Mouse (Mus musculus): Measurements from ENCODE around the gene Cmtr1. TPM values are rescaled to one million over a fixed set of nuclear protein-coding genes. Genes with fewer than 3 reads are reported as not detected.

Cmtr1 gene
- polyA plus RNA-seq, 1 experiment: 23.6 TPM

DNA sequence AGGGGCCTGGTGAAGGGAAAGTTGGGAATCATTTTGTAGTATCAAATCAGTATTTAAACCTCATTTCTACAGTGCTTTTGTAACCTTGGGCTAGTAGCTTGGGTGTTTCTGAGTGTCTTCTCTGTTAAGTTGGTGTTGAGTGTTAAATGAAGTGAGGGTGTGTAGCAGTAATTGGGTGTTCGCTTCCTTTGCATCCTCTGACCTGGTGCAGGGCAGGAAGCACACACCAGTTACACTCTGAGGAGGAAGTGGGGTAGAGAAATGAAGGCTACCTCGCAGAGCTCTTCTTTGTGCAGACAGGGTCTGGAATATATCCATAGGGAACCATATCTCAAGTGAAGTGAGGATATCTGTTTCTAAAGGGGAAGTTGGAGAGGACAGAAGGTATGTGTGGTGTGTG, 20.5 kb downstream of the Cmtr1 start:
- Histone ChIP-seq H3K27me3 (replicated peaks; ENCODE audit: control insufficient read depth, insufficient read depth, low read length) (no peaks in the 10 kb centered on the region), H3K27ac (ENCODE audit: insufficient read depth, low read depth, low read length) (no peak overlapping the region), H3K36me3 (ENCODE audit: control insufficient read depth, insufficient read depth, low read length) (peaks cover 4% of the 10 kb centered on the region), H3K4me1 (ENCODE audit: control insufficient read depth, insufficient read depth, low read length) (no peaks in the 10 kb centered on the region), H3K4me3 (ENCODE audit: insufficient read depth, low read depth, low read length) (no peak overlapping the region)
- DNase-seq: no peak
- WGBS: 81% methylated on average over 2 of the region's 2 CpGs
- TF ChIP-seq POLR2A (IDR thresholded peaks at IDR 0.05; ENCODE audit: low read depth, low read length): no peak
- no peak for TF ChIP-seq CTCF (conservative IDR thresholded peaks at IDR 0.05; ENCODE audit: insufficient read depth, insufficient read length, low read depth, low read length)

DNA sequence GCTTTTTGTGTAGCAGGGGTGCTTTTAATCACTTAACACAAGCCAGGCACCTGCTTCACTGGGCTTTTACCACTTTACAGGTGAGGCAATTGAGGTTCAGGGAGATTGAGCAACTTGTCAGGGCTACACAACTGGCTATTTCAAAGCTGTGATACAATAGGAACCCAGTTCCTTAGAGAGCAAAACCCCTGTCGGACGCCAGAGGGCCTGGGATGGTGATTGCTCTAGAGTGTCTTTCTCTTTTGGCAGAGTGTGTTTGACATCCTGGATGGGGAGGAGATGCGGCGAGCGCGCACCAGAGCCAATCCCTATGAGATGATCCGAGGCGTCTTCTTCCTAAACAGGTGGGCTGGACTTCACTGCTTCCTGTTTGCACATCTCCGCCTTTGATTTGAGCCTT, 21.3 kb downstream of the Cmtr1 start:
- Histone ChIP-seq H3K27me3 (replicated peaks; ENCODE audit: control insufficient read depth, insufficient read depth, low read length) (no peaks in the 10 kb centered on the region), H3K27ac (ENCODE audit: insufficient read depth, low read depth, low read length) (no peak overlapping the region), H3K4me3 (ENCODE audit: insufficient read depth, low read depth, low read length) (no peak overlapping the region), H3K4me1 (ENCODE audit: control insufficient read depth, insufficient read depth, low read length) (no peaks in the 10 kb centered on the region; the same call in 1 of the 2 replicates), H3K36me3 (ENCODE audit: control insufficient read depth, insufficient read depth, low read length) (peaks cover 7% of the 10 kb centered on the region)
- no peak for DNase-seq
- no peak for TF ChIP-seq CTCF (conservative IDR thresholded peaks at IDR 0.05; ENCODE audit: insufficient read depth, insufficient read length, low read depth, low read length)
- TF ChIP-seq POLR2A (IDR thresholded peaks at IDR 0.05; ENCODE audit: low read depth, low read length): no peak
- 98% methylated on average over 9 of the region's 9 CpGs for WGBS

DNA sequence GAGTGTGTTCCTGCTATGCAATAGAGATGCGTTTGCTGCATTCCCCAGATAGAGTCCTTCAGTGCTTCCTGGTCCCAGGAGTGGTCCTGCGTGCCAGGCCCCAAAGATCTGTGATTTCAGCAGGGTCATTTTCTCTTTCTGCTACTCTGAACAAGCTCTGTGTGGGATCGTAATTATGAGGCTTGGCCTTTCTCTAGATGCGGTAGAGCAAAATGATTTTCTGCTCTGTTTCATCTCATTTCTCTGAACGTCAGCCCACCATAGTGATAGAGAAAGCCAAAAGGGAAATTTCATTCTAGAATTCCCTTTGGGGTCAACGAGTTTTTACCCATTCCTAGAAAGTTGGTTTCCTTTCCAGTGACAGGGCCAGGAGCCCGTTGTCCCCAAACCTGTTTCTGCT, 21.9 kb downstream of the Cmtr1 start:
- DNase-seq: no peak
- WGBS: 84% methylated on average over 7 of the region's 7 CpGs
- Histone ChIP-seq H3K36me3 (ENCODE audit: control insufficient read depth, insufficient read depth, low read length) (peaks cover 7% of the 10 kb centered on the region), H3K27ac (ENCODE audit: insufficient read depth, low read depth, low read length) (no peak overlapping the region), H3K4me1 (ENCODE audit: control insufficient read depth, insufficient read depth, low read length) (no peaks in the 10 kb centered on the region; the same call in 1 of the 2 replicates), H3K4me3 (ENCODE audit: insufficient read depth, low read depth, low read length) (no peak overlapping the region), H3K27me3 (replicated peaks; ENCODE audit: control insufficient read depth, insufficient read depth, low read length) (no peaks in the 10 kb centered on the region)
- TF ChIP-seq CTCF (conservative IDR thresholded peaks at IDR 0.05; ENCODE audit: insufficient read depth, insufficient read length, low read depth, low read length) (no peak), POLR2A (IDR thresholded peaks at IDR 0.05; ENCODE audit: low read depth, low read length) (no peak)

DNA sequence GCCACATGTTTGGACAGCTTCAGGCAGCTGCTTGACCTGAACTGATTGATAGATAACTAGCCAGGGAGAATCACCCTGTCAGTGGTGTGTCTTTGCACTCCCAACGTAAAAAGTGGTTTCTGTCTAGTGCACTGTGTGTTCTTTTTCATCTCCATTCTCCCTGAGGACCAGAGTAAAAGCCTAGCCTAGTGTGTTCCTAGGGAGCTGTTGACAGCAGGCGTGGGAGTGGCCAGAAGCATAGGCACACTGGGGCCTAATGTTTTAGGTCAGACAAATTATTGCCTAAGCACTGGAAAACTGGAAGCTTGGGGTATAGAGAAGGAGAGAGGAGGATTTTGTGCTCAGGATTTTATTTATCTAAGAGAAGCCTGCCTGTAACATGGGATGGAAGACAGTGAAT, 22.7 kb downstream of the Cmtr1 start:
- no peaks in the 10 kb centered on the region; the same call in 1 of the 2 replicates for H3K4me1 ChIP-seq (ENCODE audit: control insufficient read depth, insufficient read depth, low read length)
- H3K4me3 ChIP-seq (ENCODE audit: insufficient read depth, low read depth, low read length): no peak overlapping the region
- 75% methylated on average over 2 of the region's 2 CpGs for WGBS
- no peak overlapping the region for H3K27ac ChIP-seq (ENCODE audit: insufficient read depth, low read depth, low read length)
- no peaks in the 10 kb centered on the region for H3K27me3 ChIP-seq (replicated peaks; ENCODE audit: control insufficient read depth, insufficient read depth, low read length)
- no peak for DNase-seq
- TF ChIP-seq POLR2A (IDR thresholded peaks at IDR 0.05; ENCODE audit: low read depth, low read length) (no peak), CTCF (conservative IDR thresholded peaks at IDR 0.05; ENCODE audit: insufficient read depth, insufficient read length, low read depth, low read length) (no peak)
- H3K36me3 ChIP-seq (ENCODE audit: control insufficient read depth, insufficient read depth, low read length): peaks cover 7% of the 10 kb centered on the region

DNA sequence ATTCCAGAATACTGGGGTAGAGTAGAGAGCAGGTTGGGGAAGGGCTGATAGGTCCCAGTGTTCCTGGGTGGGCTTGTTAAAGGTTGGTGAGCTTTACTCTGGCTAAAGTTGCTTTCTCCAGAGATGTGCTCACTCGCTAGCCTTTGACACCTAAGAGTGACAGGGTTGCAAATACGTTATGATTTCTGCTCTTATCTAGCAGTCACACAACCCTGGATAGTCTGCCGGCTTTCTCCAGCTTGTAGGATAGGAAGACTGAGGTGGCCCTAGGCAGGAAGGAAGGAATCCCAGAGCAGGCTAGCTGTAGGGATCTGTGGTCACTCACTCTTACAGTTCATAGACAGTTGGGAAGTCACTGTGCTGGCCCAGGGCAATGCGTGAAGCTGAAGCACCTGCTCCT, 23.9 kb downstream of the Cmtr1 start:
- WGBS: 91% methylated on average over 4 of the region's 4 CpGs
- Histone ChIP-seq H3K4me3 (ENCODE audit: insufficient read depth, low read depth, low read length) (no peak overlapping the region), H3K27me3 (replicated peaks; ENCODE audit: control insufficient read depth, insufficient read depth, low read length) (no peaks in the 10 kb centered on the region), H3K4me1 (ENCODE audit: control insufficient read depth, insufficient read depth, low read length) (no peaks in the 10 kb centered on the region; the same call in 1 of the 2 replicates), H3K27ac (ENCODE audit: insufficient read depth, low read depth, low read length) (no peak overlapping the region), H3K36me3 (ENCODE audit: control insufficient read depth, insufficient read depth, low read length) (peaks cover 7% of the 10 kb centered on the region)
- TF ChIP-seq CTCF (conservative IDR thresholded peaks at IDR 0.05; ENCODE audit: insufficient read depth, insufficient read length, low read depth, low read length) (no peak), POLR2A (IDR thresholded peaks at IDR 0.05; ENCODE audit: low read depth, low read length) (no peak)
- DNase-seq: no peak

DNA sequence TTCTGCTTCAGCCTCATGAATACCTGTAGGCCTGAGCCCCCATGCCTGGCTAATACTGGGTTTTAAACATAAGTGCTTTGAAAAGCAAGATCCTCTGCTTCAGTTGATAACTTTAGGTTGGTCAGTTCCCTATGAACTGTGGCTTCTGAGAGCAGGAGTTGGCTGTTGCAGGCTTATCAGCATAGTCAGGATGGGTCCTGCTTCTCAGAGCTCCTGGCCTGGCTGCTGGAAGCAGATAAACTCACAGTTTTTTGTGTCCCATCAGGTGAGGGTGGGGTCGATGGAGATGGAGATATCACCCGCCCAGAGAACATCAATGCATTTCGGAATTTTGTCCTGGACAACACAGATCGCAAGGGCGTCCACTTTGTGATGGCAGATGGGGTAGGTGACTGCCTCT, 26.4 kb downstream of the Cmtr1 start:
- Histone ChIP-seq H3K4me3 (ENCODE audit: insufficient read depth, low read depth, low read length) (no peak overlapping the region), H3K4me1 (ENCODE audit: control insufficient read depth, insufficient read depth, low read length) (no peaks in the 10 kb centered on the region; the same call in 1 of the 2 replicates), H3K27ac (ENCODE audit: insufficient read depth, low read depth, low read length) (no peak overlapping the region), H3K27me3 (replicated peaks; ENCODE audit: control insufficient read depth, insufficient read depth, low read length) (no peaks in the 10 kb centered on the region), H3K36me3 (ENCODE audit: control insufficient read depth, insufficient read depth, low read length) (peaks cover 5% of the 10 kb centered on the region)
- WGBS: 97% methylated on average over 5 of the region's 5 CpGs
- no peak for DNase-seq
- no peak for TF ChIP-seq POLR2A (IDR thresholded peaks at IDR 0.05; ENCODE audit: low read depth, low read length)

DNA sequence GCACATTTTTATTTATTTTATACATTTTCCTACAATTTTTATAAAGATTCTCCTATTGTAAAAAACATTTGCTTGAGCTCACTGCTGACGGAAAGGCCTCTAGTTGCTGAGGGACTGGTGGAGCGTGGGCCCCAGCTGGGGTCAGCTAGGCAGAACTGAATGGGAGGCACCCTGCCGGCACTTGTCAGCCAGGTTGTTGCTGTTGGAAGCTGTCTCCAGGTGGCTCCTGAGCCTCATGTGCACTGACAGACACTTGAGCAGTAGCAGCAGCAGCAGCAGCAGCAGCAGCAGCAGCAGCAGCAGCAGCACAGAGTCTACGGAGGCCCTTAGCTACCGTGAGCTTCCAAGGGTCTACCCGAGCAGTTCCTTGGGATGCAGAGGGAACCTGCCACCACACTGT, 27.0 kb downstream of the Cmtr1 start:
- 83% methylated on average over 6 of the region's 6 CpGs for WGBS
- DNase-seq: no peak

DNA sequence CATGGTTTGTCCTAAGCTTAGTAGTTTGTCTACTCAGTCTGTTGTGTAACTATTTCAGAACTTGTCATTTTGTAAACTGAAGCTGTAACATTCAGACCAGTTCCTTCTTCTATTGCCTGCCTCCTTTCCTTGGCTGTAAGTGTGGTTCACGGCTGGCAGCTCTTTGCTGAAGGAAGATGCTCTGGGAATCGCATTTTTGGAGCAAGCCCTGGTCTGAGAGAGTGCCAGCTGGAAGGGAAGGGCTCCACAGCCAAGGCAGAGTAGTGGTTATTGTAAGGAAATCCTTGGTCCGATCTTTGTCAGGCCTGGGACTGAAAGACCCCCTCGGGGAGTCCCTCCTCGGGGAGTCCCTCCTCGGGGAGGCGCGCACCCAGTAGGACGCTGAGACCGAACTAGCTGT, 28.2 kb downstream of the Cmtr1 start:
- TF ChIP-seq POLR2A (IDR thresholded peaks at IDR 0.05; ENCODE audit: low read depth, low read length) (no peak), CTCF (conservative IDR thresholded peaks at IDR 0.05; ENCODE audit: insufficient read depth, insufficient read length, low read depth, low read length) (no peak)
- H3K27ac ChIP-seq (ENCODE audit: insufficient read depth, low read depth, low read length): no peak overlapping the region
- H3K4me3 ChIP-seq (ENCODE audit: insufficient read depth, low read depth, low read length): no peak overlapping the region
- 96% methylated on average over 10 of the region's 10 CpGs for WGBS
- DNase-seq: no peak
- no peaks in the 10 kb centered on the region for H3K27me3 ChIP-seq (replicated peaks; ENCODE audit: control insufficient read depth, insufficient read depth, low read length)
- no peaks in the 10 kb centered on the region; the same call in 1 of the 2 replicates for H3K4me1 ChIP-seq (ENCODE audit: control insufficient read depth, insufficient read depth, low read length)
- peaks cover 3% of the 10 kb centered on the region for H3K36me3 ChIP-seq (ENCODE audit: control insufficient read depth, insufficient read depth, low read length)

More for the DNA sequence above, 27.0 kb downstream of the Cmtr1 start:
- Histone ChIP-seq H3K27me3 (replicated peaks; ENCODE audit: control insufficient read depth, insufficient read depth, low read length) (no peaks in the 10 kb centered on the region), H3K4me3 (ENCODE audit: insufficient read depth, low read depth, low read length) (no peak overlapping the region), H3K4me1 (ENCODE audit: control insufficient read depth, insufficient read depth, low read length) (no peaks in the 10 kb centered on the region; the same call in 1 of the 2 replicates), H3K27ac (ENCODE audit: insufficient read depth, low read depth, low read length) (no peak overlapping the region), H3K36me3 (ENCODE audit: control insufficient read depth, insufficient read depth, low read length) (peaks cover 3% of the 10 kb centered on the region)
- TF ChIP-seq POLR2A (IDR thresholded peaks at IDR 0.05; ENCODE audit: low read depth, low read length) (no peak), CTCF (conservative IDR thresholded peaks at IDR 0.05; ENCODE audit: insufficient read depth, insufficient read length, low read depth, low read length) (no peak)

All from kidney, adult 2 months (tissue).